Mouse (Mus musculus) hindbrain, embryonic 11.5 days (tissue): ENCODE data around the gene Rps23. TPM values are rescaled to one million over a fixed set of nuclear protein-coding genes. Genes with fewer than 3 reads are reported as not detected.

Experiments
- polyA plus RNA-seq: library from polyadenylated mRNA; unstranded; fragments of >200 nt; fragmentation: Nextera tagmentation; extraction: Ambion mirVana; gene quantifications from 2 replicates; pipeline ENCODE4 v1.2.1, GENCODE M21; 2014

Gene Rps23
- polyA plus RNA-seq, 1 experiment from 2014 or later = 232 TPM

Other genes with a start within 250 kb of the Rps23 start
- 0.20 and 1.5 TPM in 2 replicates for gene Atp6ap1l, start 17.6 kb upstream of the Rps23 start, polyA plus RNA-seq